Mouse (Mus musculus): Measurements from ENCODE around the gene Pparg. TPM values are rescaled to one million over a fixed set of nuclear protein-coding genes. Genes with fewer than 3 reads are reported as not detected.

Gene Pparg
- total RNA-seq, 2 experiments from 2014 or later = 1.1 to 1.2 TPM

DNA sequence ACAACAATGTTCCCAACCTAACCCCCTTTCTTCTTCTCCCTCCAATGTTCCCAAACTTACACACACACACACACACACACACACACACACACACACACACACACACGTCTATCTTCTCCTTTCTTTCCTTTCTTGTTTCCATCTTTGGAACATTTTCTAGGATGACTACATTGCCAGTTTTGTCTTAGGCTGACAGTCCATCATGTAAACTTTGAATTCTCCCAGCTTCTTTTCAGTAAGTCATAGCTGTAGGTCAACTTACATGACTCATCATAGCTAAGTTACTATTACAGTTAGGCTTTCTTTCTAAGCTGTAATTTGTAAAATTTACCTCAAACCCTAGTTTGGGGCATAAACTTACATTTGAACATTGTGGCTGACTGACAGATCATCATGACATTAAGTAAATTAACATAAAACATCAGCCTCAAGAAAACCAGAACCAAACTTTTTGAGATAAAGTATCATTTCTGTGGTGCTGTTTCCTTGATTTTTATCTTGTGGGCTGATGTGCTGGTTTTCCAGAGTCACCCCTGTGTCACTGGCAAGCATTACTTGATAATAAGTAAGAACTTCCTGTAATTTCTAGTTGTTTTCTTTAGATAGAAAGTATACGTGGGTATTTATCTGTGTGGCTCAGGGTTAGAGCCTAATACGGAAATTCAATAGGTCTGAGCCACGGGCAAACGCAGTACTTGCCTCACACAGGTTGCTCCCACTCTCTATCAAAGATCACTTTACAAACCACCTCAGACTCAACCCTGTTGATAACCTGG, 79.7 kb downstream of the Pparg start:
- DNase-seq (ENCODE audit: extremely low spot score in 1 of 2, low spot score in 1 of 2) = no peak

- no peak for DNase-seq (ENCODE audit: extremely low spot score in 1 of 2, low spot score in 1 of 2)
Observed at GRCm38 (mm10) chr6:115452501-115452900, 91.8 kb downstream of the Pparg start.

GRCm38 (mm10) chr6:115462743-115463337, 102.1 kb downstream of the Pparg start:
- no peak for DNase-seq (ENCODE audit: extremely low spot score in 1 of 2, low spot score in 1 of 2)

DNA sequence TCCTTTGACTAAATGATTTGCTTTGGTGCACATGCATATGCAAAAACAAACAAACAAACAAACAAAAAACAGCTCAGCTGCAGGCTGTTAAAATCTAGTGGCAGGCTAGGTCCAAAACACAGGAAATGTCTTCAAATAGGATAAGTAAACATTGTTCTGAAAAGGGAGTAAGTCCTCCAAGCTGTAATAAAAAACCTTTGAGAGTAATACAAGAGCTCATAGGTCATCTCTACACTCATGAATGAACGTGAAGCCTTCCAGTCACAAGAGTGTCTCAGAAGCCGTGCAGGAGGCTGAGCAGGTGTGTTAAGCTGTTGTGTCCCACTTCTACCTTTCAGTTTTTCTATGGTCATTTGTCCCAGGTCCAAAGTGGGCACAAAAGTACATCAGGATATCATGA, 102.6 kb downstream of the Pparg start:
- DNase-seq (ENCODE audit: extremely low spot score in 1 of 2, low spot score in 1 of 2) = no peak

DNA sequence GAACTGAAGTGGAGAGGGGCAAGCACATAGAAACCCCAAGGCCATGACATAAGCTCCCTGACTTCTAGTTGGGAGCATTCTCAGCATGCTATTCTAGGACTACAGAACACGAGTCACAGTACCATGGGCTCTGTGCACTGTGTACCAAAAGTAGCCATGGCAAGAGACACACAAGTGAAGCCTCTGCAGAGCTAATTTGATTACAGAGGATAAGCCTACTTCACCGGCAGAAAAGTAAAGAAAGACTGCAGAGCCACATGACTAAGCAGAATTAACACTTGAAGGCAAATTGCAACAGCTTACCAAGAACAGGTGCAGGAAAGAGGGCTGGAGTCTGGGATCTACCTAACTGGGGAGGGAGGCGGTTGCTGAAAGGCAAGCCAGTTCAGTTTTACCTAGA, 103.9 kb downstream of the Pparg start:
- DNase-seq (ENCODE audit: extremely low spot score in 1 of 2, low spot score in 1 of 2) = no peak

DNA sequence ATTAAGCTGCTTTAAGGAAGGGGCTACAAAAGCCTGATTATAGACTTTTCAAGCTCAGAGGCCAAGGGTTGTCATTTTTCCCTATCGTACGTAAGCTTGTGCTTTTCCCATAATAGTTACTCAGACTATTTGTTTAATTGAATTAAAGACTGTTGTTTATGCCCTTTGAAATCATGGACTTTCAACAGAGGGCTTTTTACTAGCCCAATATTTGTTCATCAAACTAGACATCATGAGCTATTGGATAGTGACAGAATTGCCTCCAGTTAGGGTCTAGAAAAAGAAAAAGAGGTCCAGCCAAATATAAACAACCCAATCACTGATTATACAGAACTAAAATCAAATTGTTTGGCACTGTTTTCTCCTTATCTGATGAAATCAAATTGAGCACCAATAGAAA, 104.7 kb downstream of the Pparg start:
- DNase-seq (ENCODE audit: extremely low spot score in 1 of 2, low spot score in 1 of 2) = no peak

GRCm38 (mm10) chr6:115465876-115466275, 105.1 kb downstream of the Pparg start:
- no peak for DNase-seq (ENCODE audit: extremely low spot score in 1 of 2, low spot score in 1 of 2)

DNA sequence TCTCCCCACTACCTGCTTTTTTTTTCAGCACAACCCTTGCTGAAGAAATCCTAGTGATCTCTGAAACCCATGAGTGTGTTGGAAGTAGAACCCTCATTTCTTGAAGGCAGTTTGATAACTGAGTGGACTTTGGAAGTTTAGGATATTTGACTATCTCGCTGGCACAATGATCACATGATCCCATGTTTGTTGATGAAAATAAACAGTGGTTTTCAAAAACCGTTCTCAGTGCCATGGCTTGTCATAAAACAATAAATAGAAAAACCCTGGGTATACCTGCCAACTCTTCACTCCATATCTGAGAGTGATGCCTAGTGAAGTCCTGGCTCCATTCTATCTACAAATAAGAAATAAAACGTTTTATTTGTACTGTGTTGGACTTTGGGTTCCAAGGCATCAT, 105.8 kb downstream of the Pparg start:
- no peak for DNase-seq (ENCODE audit: extremely low spot score in 1 of 2, low spot score in 1 of 2)

- no peak for DNase-seq (ENCODE audit: extremely low spot score in 1 of 2, low spot score in 1 of 2)
Observed at GRCm38 (mm10) chr6:115469666-115470581, 109.2 kb downstream of the Pparg start.

DNA sequence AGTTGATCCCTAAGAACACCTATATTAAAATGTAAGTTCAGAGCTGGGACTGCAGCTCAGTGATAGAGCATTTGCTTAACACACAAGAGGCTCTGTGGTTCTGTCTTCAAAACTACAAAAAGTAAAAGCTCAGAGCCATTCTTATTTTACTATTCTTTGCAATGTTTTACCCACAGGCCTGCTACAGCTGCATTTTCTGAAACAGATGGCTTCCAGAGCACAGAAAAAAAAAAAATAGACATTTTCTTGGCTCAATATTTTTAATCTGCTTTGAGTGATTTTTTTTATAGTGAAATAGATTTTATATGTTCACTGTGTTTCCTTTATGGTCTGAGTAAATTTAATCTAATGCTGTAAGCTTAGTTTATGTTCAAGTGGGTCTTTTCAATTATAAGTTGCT, 111.2 kb downstream of the Pparg start:
- DNase-seq (ENCODE audit: extremely low spot score in 1 of 2, low spot score in 1 of 2) = no peak

DNA sequence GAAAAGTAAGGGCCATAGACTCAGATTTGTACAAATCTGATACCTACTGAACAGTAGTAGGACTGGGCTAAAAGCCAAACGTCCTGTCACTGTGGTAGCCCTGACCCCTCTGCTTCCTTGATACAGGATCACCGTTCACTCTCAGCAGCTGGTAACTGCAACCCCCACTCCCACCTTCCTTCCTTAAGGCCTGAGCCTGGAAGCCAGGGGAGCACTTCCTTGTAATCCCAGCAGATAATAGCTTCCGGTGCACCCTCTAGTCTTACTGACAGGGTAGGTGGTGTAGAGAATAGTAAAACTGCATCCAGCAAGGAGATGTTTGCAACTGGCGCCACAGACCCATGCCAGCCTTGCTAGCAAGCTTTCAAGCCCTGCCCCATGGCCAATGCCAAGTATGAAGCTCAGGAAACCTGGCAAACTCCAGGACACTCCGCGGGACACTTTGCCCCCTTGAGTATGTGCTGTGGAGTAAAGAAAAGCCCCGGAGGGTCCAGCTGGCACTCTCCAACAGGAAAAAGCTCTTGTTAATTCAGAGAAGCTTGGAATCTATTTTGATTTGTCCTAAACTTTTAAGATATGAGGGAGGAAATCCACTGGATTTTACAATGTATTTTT, 116.4 kb downstream of the Pparg start:
- no peak for DNase-seq (ENCODE audit: extremely low spot score in 1 of 2, low spot score in 1 of 2)

DNA sequence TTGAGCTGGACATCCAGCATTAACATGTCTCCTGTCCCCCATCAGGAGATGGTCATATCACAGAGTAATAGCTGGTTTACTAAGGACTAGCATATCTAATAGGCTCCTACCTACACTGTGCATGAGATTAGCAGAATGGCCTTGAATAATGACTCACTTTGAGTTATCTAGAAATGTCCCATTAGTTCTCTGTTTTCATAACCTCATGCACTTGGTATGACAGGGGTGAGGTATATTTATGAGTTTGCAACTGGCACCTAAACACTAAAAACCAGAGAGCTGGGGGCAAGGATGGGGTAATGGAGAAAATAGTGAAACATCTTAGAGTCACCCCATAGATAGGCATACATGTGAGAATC, 119.2 kb downstream of the Pparg start:
- DNase-seq (ENCODE audit: extremely low spot score in 1 of 2, low spot score in 1 of 2) = no peak

DNA sequence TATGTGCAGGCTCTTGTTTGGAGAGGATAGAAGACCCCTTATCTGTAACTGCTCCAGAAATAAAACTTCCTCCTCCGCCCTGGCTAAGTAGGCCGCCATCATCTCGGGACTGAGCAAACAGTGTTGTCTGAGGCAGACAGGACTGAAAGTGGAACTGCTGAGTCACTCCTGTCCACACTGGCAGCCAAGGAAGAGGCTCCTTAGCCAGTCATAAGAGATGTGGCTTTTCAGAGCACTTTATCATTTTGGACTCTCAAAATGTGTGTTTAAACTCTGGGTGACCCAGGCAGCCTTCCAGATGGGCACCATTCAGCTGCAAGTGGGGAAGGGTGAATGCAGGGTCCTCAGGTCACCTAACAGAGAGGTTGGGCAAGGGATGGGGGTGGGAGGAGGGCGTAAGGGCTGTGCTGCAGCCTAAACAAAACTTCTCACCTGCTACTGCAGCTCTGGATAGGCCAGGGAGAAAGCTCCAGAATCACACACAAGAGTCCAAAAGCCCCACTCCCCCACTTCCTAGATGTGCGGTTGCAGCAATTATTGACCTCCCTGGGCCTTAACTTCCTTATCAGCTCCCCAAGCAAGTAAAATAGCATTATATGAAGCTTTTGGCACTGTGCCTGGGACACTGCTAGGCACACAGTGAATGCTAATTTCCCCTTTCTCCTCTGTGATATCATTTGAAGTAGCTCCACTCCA, 119.7 kb downstream of the Pparg start:
- DNase-seq (ENCODE audit: extremely low spot score in 1 of 2, low spot score in 1 of 2) = no peak

GRCm38 (mm10) chr6:115481018-115481354, 120.2 kb downstream of the Pparg start:
- DNase-seq (ENCODE audit: extremely low spot score in 1 of 2, low spot score in 1 of 2) = no peak

DNA sequence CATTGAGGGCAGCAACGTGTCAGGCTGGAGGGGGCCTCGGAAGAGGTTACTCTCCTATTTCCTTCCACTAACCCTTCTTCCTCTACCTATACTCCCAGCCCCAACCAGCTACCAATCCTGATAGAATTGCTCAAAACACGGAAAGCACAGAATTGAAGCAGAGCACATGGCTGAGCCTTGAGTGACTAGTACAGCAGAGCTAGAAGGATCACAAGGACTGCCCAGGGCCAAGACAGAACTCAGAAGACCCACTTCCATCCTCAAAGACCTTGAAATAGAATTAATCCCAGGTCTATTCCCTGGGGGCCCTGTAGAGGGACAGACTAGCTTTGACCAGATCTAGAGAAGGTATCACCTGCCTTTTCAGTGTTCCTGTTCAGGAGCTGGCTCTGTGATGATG, 120.9 kb downstream of the Pparg start:
- DNase-seq (ENCODE audit: extremely low spot score in 1 of 2, low spot score in 1 of 2) = no peak

- DNase-seq (ENCODE audit: extremely low spot score in 1 of 2, low spot score in 1 of 2) = no peak
Observed at GRCm38 (mm10) chr6:115485635-115486034, 124.9 kb downstream of the Pparg start.

DNA sequence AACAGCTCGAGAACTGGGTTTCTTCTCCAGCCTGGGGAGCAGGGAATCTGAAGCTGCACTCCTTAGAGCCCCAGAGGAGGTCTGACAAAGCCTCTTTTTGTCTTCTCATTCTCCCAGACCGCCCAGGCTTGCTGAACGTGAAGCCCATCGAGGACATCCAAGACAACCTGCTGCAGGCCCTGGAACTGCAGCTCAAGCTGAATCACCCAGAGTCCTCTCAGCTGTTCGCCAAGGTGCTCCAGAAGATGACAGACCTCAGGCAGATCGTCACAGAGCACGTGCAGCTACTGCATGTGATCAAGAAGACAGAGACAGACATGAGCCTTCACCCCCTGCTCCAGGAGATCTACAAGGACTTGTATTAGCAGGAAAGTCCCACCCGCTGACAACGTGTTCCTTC, 129.1 kb downstream of the Pparg start:
- DNase-seq (ENCODE audit: extremely low spot score in 1 of 2, low spot score in 1 of 2) = no peak

DNA sequence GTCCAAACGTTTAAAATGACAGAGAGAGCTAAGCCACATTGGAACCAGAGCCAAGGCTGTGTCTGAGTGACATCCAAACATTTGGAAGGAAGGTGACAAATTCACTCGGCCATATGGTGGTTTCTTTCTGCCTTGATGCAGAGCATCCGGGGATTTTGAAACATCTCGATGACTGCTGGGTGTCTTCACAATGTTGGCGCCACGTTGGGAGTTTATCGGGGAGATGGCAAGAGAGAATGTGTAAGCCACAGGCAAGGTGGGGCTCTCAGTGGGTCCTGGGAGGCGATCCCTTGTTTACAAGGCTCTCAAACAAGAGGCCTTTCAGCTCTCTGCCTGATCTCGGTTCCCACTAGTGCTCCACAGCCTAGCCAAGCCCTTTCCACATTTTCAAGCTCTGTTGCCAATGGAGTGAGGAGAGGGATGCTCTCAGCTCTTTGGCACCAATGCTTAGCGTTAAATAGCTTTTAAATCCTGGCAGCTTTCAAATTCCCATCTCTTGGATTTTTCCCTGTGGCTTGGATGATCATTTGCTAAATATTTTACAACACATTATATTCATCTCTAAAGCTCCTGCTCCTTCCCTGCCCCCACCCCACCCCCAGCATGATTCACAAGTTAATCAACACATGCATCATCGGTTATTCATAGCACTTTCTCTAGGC, 132.3 kb downstream of the Pparg start:
- DNase-seq (ENCODE audit: extremely low spot score in 1 of 2, low spot score in 1 of 2) = peak in 1 of 2 experiments; percentile 27

GRCm38 (mm10) chr6:115493824-115494223, 133.1 kb downstream of the Pparg start:
- no peak for DNase-seq (ENCODE audit: extremely low spot score in 1 of 2, low spot score in 1 of 2)

DNA sequence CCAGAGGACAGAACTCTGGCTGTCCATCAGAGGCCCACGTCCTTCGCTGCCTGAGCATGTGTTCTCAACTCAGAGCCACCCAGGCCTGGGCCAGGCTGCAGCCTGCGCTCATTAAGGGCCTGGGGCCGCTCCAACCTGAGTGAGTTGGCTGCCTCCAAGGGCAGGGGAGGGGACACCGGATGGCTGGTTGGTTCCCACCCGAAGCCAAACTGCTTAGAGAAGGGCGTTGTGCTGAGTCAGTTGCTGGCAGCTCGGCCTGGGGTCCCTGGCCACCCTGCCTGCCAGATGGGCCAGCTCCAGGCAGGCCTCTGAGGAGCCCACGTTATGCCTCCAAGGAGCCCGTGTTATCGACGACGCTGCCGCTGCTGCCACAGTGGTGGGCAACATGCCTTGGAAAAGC, 138.8 kb downstream of the Pparg start:
- peak in 1 of 2 experiments; percentile 19 for DNase-seq (ENCODE audit: extremely low spot score in 1 of 2, low spot score in 1 of 2)

All from layer of hippocampus, postnatal 25 days (tissue).